Mouse (Mus musculus): Measurements from ENCODE around the gene Glud1.

DNA sequence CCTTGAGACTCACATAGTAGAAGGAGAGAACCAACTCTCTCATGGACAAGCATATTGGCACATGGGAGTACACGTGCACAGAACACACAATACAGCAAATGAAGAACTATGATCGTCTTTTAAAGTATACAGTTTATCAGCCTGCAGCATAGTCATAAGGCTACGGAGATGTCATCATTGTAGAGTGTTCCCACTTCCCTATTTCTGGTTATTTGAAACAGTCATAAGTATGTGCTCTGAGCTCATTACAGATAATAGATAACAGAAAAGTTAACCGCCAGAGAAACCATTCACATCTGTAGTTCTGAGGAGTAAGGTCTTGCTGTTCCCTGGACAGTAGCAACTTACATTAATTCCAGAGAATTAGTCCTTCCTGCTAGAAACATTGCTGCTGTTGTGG, 32.6 kb downstream of the Glud1 start:
- no peak for TF ChIP-seq CTCF (IDR thresholded peaks at IDR 0.05; ENCODE audit: low read depth, low read length)
- TF ChIP-seq GATA2 (IDR thresholded peaks at IDR 0.05; ENCODE audit: borderline replicate concordance, low read depth, low read length) = no peak
- no peak for TF ChIP-seq POLR2AphosphoS5 (IDR thresholded peaks at IDR 0.05; ENCODE audit: insufficient replicate concordance, low read depth, low read length)

Measured in G1E (cell line).